Mouse (Mus musculus) embryonic facial prominence, embryonic 11.5 days (tissue): ENCODE data around the gene Ncf1. TPM values are rescaled to one million over a fixed set of nuclear protein-coding genes. Genes with fewer than 3 reads are reported as not detected.

Source experiments
- ATAC-seq: fragments of 200-750 bp; cut with Nextera tagmentation; replicated peaks from 2 replicates; pipeline ENCODE4 v1.8.0; 2017; ENCODE audit warnings: low read depth; ENCODE audit not compliant: insufficient number of reproducible peaks, low FRiP score, low TSS enrichment
- DNase-seq: peaks from one replicate; pipeline ENCODE4 v3.0.0-alpha.2; 2015; ENCODE audit warnings: low spot score
- H3K27ac ChIP-seq: fragments of 300-500 bp; sonication (generic); replicated peaks from 2 replicates; pipeline ENCODE4 v1.5.1; 2014; ENCODE audit warnings: mild to moderate bottlenecking, low read depth, low read length, control low read depth
- H3K27me3 ChIP-seq: fragments of 300-500 bp; sonication (generic); 2 replicates; pipeline ENCODE4 v1.6.1; 2014; ENCODE audit warnings: mild to moderate bottlenecking, low read length, moderate library complexity, mixed read lengths; ENCODE audit not compliant: control insufficient read depth, insufficient read depth
- H3K36me3 ChIP-seq: fragments of 300-500 bp; sonication (generic); replicated peaks from 2 replicates; pipeline ENCODE4 v1.6.1; 2014; ENCODE audit warnings: low read depth, mild to moderate bottlenecking, low read length, moderate library complexity, mixed read lengths; ENCODE audit not compliant: control insufficient read depth, insufficient read depth
- H3K4me1 ChIP-seq: fragments of 300-500 bp; sonication (generic); 2 replicates; pipeline ENCODE4 v1.6.1; 2014; ENCODE audit warnings: low read length, mixed read lengths; ENCODE audit not compliant: control insufficient read depth, insufficient read depth
- H3K4me2 ChIP-seq: fragments of 300-500 bp; sonication (generic); 2 replicates; pipeline ENCODE4 v1.6.1; 2014; ENCODE audit warnings: low read depth, mild to moderate bottlenecking, control low read depth, low read length, moderate library complexity
- H3K4me3 ChIP-seq: fragments of 300-500 bp; sonication (generic); 2 replicates; pipeline ENCODE4 v1.5.1; 2014; ENCODE audit warnings: low read depth, low read length, control low read depth
- H3K9ac ChIP-seq: fragments of 300-500 bp; sonication (generic); replicated peaks from 2 replicates; pipeline ENCODE4 v1.6.1; 2014; ENCODE audit warnings: mild to moderate bottlenecking, control low read depth, low read length
- H3K9me3 ChIP-seq: fragments of 300-500 bp; sonication (generic); replicated peaks from 2 replicates; pipeline ENCODE4 v1.6.1; 2016; ENCODE audit warnings: mild to moderate bottlenecking, low read length, inconsistent platforms, mixed read lengths; ENCODE audit not compliant: control insufficient read depth
- WGBS: fragments of 180-500 bp; shearing (Covaris S2); extraction: QIAGEN DNeasy Blood & Tissue Kit; methylation state at CpG from one replicate; pipeline ENCODE4 v1.1.7; 2014; 5-methylcytosine and 5-hydroxymethylcytosine counted together
- polyA plus RNA-seq: library from polyadenylated mRNA; unstranded; fragments of >200 nt; fragmentation: Nextera tagmentation; extraction: Ambion mirVana; gene quantifications from 2 replicates; pipeline ENCODE4 v1.2.1, GENCODE M21; 2014

The Ncf1 gene
- polyA plus RNA-seq, 1 experiment from 2014 or later: 2.5 TPM

- H3K36me3 ChIP-seq: peaks cover 69% of the 10 kb centered on the region
- H3K4me1 ChIP-seq: no peaks in the 10 kb centered on the region
- ATAC-seq (no peak), DNase-seq (no peak)
- no peak overlapping the region for H3K4me3 ChIP-seq
- no peaks in the 10 kb centered on the region for H3K9me3 ChIP-seq
- no peaks in the 10 kb centered on the region for H3K27me3 ChIP-seq
- 93% methylated on average over 26 of the region's 26 CpGs for WGBS
- no peak overlapping the region for H3K4me2 ChIP-seq
- no peak overlapping the region for H3K9ac ChIP-seq
- H3K27ac ChIP-seq: no peak overlapping the region
Observed at GRCm38 (mm10) chr5:134243661-134244436, 14.4 kb upstream of the Ncf1 start.

GRCm38 (mm10) chr5:134241831-134242230, 12.4 kb upstream of the Ncf1 start:
- DNase-seq (no peak), ATAC-seq (no peak)
- Histone ChIP-seq H3K27me3 (no peaks in the 10 kb centered on the region), H3K4me1 (no peaks in the 10 kb centered on the region), H3K9me3 (no peaks in the 10 kb centered on the region), H3K4me2 (no peak overlapping the region), H3K4me3 (no peak overlapping the region), H3K36me3 (peaks cover 68% of the 10 kb centered on the region), H3K27ac (no peak overlapping the region), H3K9ac (no peak overlapping the region)
- 89% methylated on average over 5 of the region's 5 CpGs for WGBS

GRCm38 (mm10) chr5:134237936-134238760, 8.7 kb upstream of the Ncf1 start:
- Histone ChIP-seq H3K4me2 (no peak overlapping the region), H3K9me3 (no peaks in the 10 kb centered on the region), H3K9ac (no peak overlapping the region), H3K36me3 (peaks cover 45% of the 10 kb centered on the region), H3K27ac (no peak overlapping the region), H3K4me3 (no peak overlapping the region), H3K27me3 (no peaks in the 10 kb centered on the region), H3K4me1 (no peaks in the 10 kb centered on the region; the same call in 1 of the 2 replicates)
- ATAC-seq: peak; percentile 39; the same call in 1 of the 2 replicates
- peak; percentile 43 for DNase-seq
- WGBS: 84% methylated on average over 28 of the region's 28 CpGs

GRCm38 (mm10) chr5:134237508-134237907, 8.1 kb upstream of the Ncf1 start:
- no peak overlapping the region for H3K4me2 ChIP-seq
- no peak overlapping the region for H3K9ac ChIP-seq
- H3K27me3 ChIP-seq: no peaks in the 10 kb centered on the region
- WGBS: 94% methylated on average over 11 of the region's 11 CpGs
- no peaks in the 10 kb centered on the region for H3K9me3 ChIP-seq
- peaks cover 42% of the 10 kb centered on the region for H3K36me3 ChIP-seq
- no peak overlapping the region for H3K27ac ChIP-seq
- no peaks in the 10 kb centered on the region; the same call in 1 of the 2 replicates for H3K4me1 ChIP-seq
- H3K4me3 ChIP-seq: no peak overlapping the region
- ATAC-seq (no peak), DNase-seq (no peak)

GRCm38 (mm10) chr5:134236796-134237195, 7.4 kb upstream of the Ncf1 start:
- DNase-seq (no peak), ATAC-seq (no peak)
- Histone ChIP-seq H3K4me1 (no peaks in the 10 kb centered on the region; the same call in 1 of the 2 replicates), H3K27ac (no peak overlapping the region), H3K27me3 (no peaks in the 10 kb centered on the region), H3K36me3 (peaks cover 42% of the 10 kb centered on the region), H3K4me2 (no peak overlapping the region), H3K9me3 (no peaks in the 10 kb centered on the region), H3K4me3 (no peak overlapping the region), H3K9ac (no peak overlapping the region)
- WGBS: 92% methylated on average over 6 of the region's 6 CpGs

GRCm38 (mm10) chr5:134236241-134236640, 6.8 kb upstream of the Ncf1 start:
- H3K9ac ChIP-seq: no peak overlapping the region
- no peak overlapping the region for H3K27ac ChIP-seq
- DNase-seq (no peak), ATAC-seq (no peak)
- H3K4me3 ChIP-seq: no peak overlapping the region
- 94% methylated on average over 3 of the region's 3 CpGs for WGBS
- H3K36me3 ChIP-seq: peaks cover 37% of the 10 kb centered on the region
- H3K9me3 ChIP-seq: no peaks in the 10 kb centered on the region
- no peak overlapping the region for H3K4me2 ChIP-seq
- H3K4me1 ChIP-seq: no peaks in the 10 kb centered on the region; the same call in 1 of the 2 replicates
- H3K27me3 ChIP-seq: no peaks in the 10 kb centered on the region

GRCm38 (mm10) chr5:134235111-134235510, 5.7 kb upstream of the Ncf1 start:
- Histone ChIP-seq H3K9me3 (no peaks in the 10 kb centered on the region), H3K27me3 (no peaks in the 10 kb centered on the region), H3K4me2 (no peak overlapping the region), H3K4me3 (no peak overlapping the region), H3K4me1 (no peaks in the 10 kb centered on the region; the same call in 1 of the 2 replicates), H3K27ac (no peak overlapping the region), H3K36me3 (peaks cover 27% of the 10 kb centered on the region), H3K9ac (no peak overlapping the region; the same call in 1 of the 2 replicates)
- WGBS: 45% methylated on average over 6 of the region's 6 CpGs
- DNase-seq: peak; percentile 46
- no peak for ATAC-seq

GRCm38 (mm10) chr5:134234205-134234604, 4.8 kb upstream of the Ncf1 start:
- H3K4me3 ChIP-seq: no peak overlapping the region
- no peak for ATAC-seq
- no peak overlapping the region for H3K27ac ChIP-seq
- 58% methylated on average over 2 of the region's 2 CpGs for WGBS
- no peaks in the 10 kb centered on the region for H3K9me3 ChIP-seq
- no peak for DNase-seq
- H3K36me3 ChIP-seq: peaks cover 24% of the 10 kb centered on the region
- no peaks in the 10 kb centered on the region for H3K27me3 ChIP-seq
- no peak overlapping the region for H3K4me2 ChIP-seq
- H3K4me1 ChIP-seq: no peaks in the 10 kb centered on the region; the same call in 1 of the 2 replicates
- no peak overlapping the region for H3K9ac ChIP-seq
